Mouse (Mus musculus): ENCODE results near the gene Olfml2b. TPM values are rescaled to one million over a fixed set of nuclear protein-coding genes. Genes with fewer than 3 reads are reported as not detected.
A peak's percentile ranks its signal among the peaks of the same experiment; 100 is the strongest.

Olfml2b gene
- polyA plus RNA-seq (2015; fragmentation: Nextera tagmentation; extraction: Ambion mirVana), result 35.8 and 38.4 TPM in 2 replicates

DNA sequence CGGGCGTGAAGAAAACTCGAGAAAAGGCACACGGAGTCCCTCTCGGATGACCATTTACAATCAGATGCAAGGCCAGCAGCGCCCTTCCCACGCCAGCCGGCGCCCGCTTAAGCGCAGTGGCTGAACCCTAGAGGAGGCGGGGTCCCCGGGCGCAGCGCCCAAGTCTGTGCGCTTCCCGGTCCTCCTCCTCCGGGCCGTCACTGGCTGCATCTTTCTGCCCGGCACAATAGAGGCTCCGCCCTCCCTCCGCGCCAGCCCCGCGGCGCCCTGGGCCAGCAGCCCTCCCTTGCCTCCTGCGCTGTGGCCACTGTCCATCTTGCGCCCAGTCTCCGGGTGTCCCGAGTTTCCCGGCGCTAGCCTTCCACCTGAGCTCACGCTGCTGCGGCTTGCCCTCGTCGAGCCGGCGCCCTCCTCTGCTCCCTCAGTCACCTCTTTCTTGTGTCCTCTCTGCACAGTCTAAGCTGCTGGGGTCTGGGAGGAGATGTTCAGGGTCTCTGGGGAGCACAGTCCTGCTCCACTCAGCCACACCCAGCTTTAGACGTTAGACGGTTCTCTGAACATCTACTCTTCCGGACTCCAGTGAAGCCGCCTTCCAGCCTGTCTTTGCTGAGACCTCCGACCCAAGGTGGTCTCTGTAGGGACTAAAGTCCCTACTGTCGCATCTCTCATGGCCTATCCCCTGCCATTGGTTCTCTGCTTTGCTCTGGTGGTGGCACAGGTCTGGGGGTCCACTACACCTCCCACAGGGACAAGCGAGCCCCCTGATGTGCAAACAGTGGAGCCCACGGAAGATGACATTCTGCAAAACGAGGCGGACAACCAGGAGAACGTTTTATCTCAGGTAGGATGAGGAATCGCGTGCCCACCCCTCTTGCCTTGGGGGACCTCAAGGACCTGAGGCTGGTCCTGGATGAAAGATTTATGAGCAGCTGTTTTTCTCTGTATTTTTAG lies at the start of gene Olfml2b:
Gene Olfml2b (plus strand): TSS at position 278 of the 951 bp plus-strand sequence.
- peak within 1 kb of the TSS; percentile 83 for H3K9ac ChIP-seq
- 11% methylated on average over 51 of the region's 51 CpGs for WGBS
- peak within 1 kb of the TSS; percentile 73 for H3K27ac ChIP-seq (replicated peaks)
- no peaks in the 10 kb centered on the region for H3K9me3 ChIP-seq
- peak; percentile 86 for ATAC-seq (ENCODE audit: extremely low read depth, insufficient number of reproducible peaks, low FRiP score, low TSS enrichment)
- no peaks in the 10 kb centered on the region for H3K27me3 ChIP-seq (replicated peaks)
- H3K4me1 ChIP-seq, result peaks cover 47% of the 10 kb centered on the region
- H3K4me2 ChIP-seq, result peak within 1 kb of the TSS; percentile 71
- H3K4me3 ChIP-seq, result peak within 1 kb of the TSS; percentile 58
- peaks cover 16% of the 10 kb centered on the region for H3K36me3 ChIP-seq

- Histone ChIP-seq H3K9me3 (peaks cover 6% of the 10 kb centered on the region; the same call in 1 of the 2 replicates), H3K4me3 (no peak overlapping the region), H3K27me3 (replicated peaks) (no peaks in the 10 kb centered on the region), H3K9ac (no peak overlapping the region), H3K4me2 (no peak overlapping the region), H3K36me3 (no peaks in the 10 kb centered on the region), H3K27ac (replicated peaks) (no peak overlapping the region), H3K4me1 (no peaks in the 10 kb centered on the region)
- ATAC-seq (ENCODE audit: extremely low read depth, insufficient number of reproducible peaks, low FRiP score, low TSS enrichment), result no peak
- WGBS, result 88% methylated on average over 7 of the region's 7 CpGs
These were observed 49.8 kb upstream of the Olfml2b start for GRCm38 (mm10) chr1:170594575-170594974.

DNA sequence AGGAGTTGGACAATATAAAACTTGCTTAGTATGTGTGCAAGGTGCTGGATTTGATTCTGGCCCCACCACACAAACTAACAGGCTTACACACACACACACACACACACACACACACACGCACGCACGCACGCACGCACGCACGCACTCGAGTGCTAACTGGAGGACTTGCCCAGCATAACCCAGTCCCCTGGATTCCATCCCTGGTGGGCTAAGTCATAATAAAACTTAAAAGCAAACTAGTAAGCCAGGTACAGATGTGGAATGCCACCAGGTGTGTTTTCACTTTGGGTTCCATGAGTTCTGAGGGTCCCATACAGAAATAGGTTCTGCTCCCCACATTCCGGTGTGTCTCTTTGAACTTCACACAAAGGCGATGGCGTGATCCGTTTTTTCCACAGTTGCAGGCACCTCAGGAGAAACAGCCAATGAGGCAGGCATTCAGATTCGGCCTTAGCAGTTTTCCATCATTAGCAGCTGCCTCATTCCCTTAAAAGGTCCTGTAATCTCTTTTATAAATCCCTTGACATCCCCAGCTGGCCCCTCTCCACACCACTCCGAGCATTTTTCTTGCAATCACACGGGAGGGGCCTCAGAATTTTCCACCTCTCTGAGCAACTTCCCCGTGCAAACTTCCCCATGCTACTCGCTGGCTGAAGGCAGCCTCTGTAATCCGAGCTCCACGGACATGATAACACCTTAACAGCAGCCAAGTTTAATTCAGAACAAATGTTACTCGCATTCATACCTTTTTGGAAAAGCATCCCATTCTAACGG lies 38.9 kb upstream of the Olfml2b start:
- Histone ChIP-seq H3K27me3 (replicated peaks) (no peaks in the 10 kb centered on the region), H3K36me3 (no peaks in the 10 kb centered on the region), H3K4me1 (peaks cover 37% of the 10 kb centered on the region), H3K4me2 (peak overlapping the region; percentile 33), H3K9me3 (no peaks in the 10 kb centered on the region), H3K9ac (peak overlapping the region; percentile 28), H3K27ac (replicated peaks) (peak overlapping the region; percentile 78), H3K4me3 (no peak overlapping the region)
- ATAC-seq (ENCODE audit: extremely low read depth, insufficient number of reproducible peaks, low FRiP score, low TSS enrichment), result peak; percentile 20; the same call in 1 of the 2 replicates
- WGBS, result 37% methylated on average over 21 of the region's 21 CpGs

DNA sequence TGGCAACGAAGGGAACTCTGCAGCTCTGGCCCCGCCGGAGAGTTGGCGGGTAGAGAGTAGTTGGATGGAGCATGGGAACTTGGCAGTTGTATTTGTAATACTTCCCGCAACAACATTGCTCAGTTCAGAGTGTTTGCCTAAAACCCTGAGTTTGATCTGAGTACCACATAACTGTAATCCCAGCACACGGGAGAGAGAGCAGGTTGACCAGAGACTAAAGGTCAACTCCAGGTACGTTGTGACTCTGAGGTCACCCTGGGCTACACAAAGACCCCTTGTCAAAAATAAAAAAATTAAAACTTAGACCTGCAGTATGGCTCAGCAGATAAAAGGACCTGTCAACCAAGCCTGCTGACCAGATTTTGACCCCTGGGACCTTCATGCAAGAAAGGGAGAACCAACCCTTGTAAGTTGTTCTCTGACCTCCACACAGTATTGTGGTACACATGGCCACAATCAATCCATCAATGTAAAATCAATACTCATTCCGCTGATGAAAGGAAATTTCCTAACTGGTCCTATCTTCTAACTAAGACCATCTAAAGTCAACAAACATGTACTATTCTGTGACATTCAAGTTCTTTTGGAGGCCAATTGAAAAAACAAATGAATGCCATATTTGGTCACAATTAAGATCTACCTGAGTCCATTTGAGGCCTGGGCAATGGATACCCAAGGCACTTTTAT lies 37.0 kb upstream of the Olfml2b start:
- H3K4me3 ChIP-seq, result no peak overlapping the region
- no peaks in the 10 kb centered on the region for H3K9me3 ChIP-seq
- H3K9ac ChIP-seq, result no peak overlapping the region
- ATAC-seq (ENCODE audit: extremely low read depth, insufficient number of reproducible peaks, low FRiP score, low TSS enrichment), result no peak
- 86% methylated on average over 8 of the region's 8 CpGs for WGBS
- H3K27me3 ChIP-seq (replicated peaks), result no peaks in the 10 kb centered on the region
- H3K4me2 ChIP-seq, result no peak overlapping the region
- H3K36me3 ChIP-seq, result no peaks in the 10 kb centered on the region
- peaks cover 39% of the 10 kb centered on the region for H3K4me1 ChIP-seq
- H3K27ac ChIP-seq (replicated peaks), result no peak overlapping the region

DNA sequence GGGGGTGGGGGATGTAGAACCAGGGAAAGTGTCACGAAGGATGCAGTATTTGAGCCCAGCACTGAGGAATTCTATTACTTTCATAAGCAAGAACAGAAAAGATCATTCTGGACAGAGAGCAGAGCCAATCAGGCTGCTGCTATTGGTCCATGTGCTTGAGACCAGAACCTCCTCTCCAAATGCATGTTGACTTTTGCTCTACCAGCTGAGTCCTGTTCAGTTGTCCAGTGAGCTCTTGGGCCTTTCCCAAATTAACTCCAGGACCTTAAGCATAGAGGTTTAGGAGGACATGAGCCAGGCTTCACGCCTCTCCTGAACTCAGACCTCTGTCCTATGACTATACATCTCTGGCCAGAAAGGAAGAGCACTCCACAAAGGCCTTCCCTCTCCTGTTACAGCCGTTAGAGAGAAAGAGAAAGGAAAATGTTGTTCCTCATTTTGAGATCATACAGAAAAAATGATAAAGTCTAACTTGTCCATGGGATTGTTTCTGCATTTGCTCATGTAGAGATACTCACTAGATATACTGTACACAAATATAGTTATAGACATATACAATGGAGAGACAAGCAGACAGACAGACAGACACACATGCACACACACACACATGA lies 35.8 kb upstream of the Olfml2b start:
- Histone ChIP-seq H3K36me3 (no peaks in the 10 kb centered on the region), H3K27ac (replicated peaks) (no peak overlapping the region), H3K9me3 (no peaks in the 10 kb centered on the region), H3K27me3 (replicated peaks) (no peaks in the 10 kb centered on the region), H3K4me1 (peaks cover 37% of the 10 kb centered on the region), H3K4me2 (no peak overlapping the region), H3K4me3 (no peak overlapping the region), H3K9ac (no peak overlapping the region)
- ATAC-seq (ENCODE audit: extremely low read depth, insufficient number of reproducible peaks, low FRiP score, low TSS enrichment), result no peak
- 84% methylated on average over 3 of the region's 3 CpGs for WGBS

DNA sequence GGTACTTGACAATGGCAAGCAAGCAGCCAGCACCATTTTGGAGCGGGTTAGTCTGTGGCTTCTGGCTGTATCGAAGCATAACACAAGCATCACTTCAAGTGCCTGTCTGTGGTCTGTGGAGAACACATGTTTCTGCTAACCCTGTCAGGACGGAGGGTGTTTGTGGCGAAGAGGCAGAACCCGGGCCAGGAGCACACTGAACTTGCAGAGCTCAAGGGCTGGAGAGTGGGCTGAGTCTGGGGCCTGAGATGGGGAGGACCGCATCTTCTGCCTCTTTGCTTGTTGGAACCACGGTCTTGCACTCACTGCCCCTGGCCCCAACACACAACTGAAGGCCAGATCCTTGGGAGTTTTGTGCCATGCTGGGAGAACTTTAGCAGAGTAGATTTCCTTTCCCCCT lies 34.5 kb upstream of the Olfml2b start:
- no peaks in the 10 kb centered on the region for H3K27me3 ChIP-seq (replicated peaks)
- peaks cover 26% of the 10 kb centered on the region for H3K4me1 ChIP-seq
- 49% methylated on average over 7 of the region's 7 CpGs for WGBS
- H3K9me3 ChIP-seq, result no peaks in the 10 kb centered on the region
- H3K9ac ChIP-seq, result no peak overlapping the region
- H3K36me3 ChIP-seq, result no peaks in the 10 kb centered on the region
- H3K4me2 ChIP-seq, result no peak overlapping the region
- ATAC-seq (ENCODE audit: extremely low read depth, insufficient number of reproducible peaks, low FRiP score, low TSS enrichment), result no peak
- peak overlapping the region; percentile 29; the same call in 1 of the 2 replicates for H3K27ac ChIP-seq (replicated peaks)
- H3K4me3 ChIP-seq, result no peak overlapping the region

DNA sequence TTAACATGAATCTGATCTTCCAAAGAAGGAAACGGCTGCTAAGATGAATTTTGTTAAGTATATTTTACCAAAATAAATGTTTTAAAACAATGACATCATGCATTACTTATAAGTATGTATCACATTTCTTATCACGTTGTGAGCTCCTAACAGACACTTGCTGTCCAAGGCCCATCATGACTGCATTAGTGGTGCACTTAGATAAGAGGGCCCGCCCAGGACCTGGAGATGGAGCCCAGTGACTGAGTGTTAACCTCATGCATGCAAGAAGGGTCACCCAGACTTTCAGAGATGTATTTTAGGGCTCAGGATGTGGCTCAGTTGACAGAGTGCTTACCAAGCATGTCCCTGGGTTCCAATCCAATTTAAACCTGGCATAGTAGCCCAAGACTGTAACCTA lies 34.0 kb upstream of the Olfml2b start:
- WGBS, result 56% methylated on average over 3 of the region's 3 CpGs
- no peak for ATAC-seq (ENCODE audit: extremely low read depth, insufficient number of reproducible peaks, low FRiP score, low TSS enrichment)

DNA sequence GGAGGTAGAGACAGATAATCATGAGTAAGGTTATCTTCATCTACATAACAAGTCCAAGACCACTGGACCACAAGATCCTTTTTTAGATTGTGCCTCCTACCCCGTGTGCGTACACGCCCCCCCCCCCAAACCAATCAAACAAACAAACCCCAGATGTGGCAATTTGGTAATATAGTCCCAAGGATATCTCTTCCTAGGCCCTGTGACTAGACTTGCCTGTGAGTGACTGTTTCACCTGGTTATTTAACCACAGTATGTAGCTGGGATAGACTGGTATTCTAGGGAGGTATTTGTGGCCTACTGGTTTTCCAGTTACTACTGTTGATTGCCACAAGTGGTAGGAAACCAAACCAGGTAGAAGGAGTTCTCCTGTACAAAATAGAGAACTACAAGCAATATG lies 33.6 kb upstream of the Olfml2b start:
- no peak overlapping the region for H3K4me2 ChIP-seq
- ATAC-seq (ENCODE audit: extremely low read depth, insufficient number of reproducible peaks, low FRiP score, low TSS enrichment), result no peak
- WGBS, result 74% methylated on average over 3 of the region's 3 CpGs
- H3K27ac ChIP-seq (replicated peaks), result no peak overlapping the region
- H3K4me1 ChIP-seq, result peaks cover 17% of the 10 kb centered on the region
- H3K9ac ChIP-seq, result no peak overlapping the region
- H3K27me3 ChIP-seq (replicated peaks), result no peaks in the 10 kb centered on the region
- H3K36me3 ChIP-seq, result no peaks in the 10 kb centered on the region
- no peak overlapping the region for H3K4me3 ChIP-seq
- no peaks in the 10 kb centered on the region for H3K9me3 ChIP-seq

More for the DNA sequence above, 34.0 kb upstream of the Olfml2b start:
- H3K27ac ChIP-seq (replicated peaks), result peak overlapping the region; percentile 29; the same call in 1 of the 2 replicates
- H3K36me3 ChIP-seq, result no peaks in the 10 kb centered on the region
- no peaks in the 10 kb centered on the region for H3K9me3 ChIP-seq
- peaks cover 22% of the 10 kb centered on the region for H3K4me1 ChIP-seq
- H3K9ac ChIP-seq, result no peak overlapping the region
- no peak overlapping the region for H3K4me3 ChIP-seq
- H3K27me3 ChIP-seq (replicated peaks), result no peaks in the 10 kb centered on the region
- H3K4me2 ChIP-seq, result no peak overlapping the region

DNA sequence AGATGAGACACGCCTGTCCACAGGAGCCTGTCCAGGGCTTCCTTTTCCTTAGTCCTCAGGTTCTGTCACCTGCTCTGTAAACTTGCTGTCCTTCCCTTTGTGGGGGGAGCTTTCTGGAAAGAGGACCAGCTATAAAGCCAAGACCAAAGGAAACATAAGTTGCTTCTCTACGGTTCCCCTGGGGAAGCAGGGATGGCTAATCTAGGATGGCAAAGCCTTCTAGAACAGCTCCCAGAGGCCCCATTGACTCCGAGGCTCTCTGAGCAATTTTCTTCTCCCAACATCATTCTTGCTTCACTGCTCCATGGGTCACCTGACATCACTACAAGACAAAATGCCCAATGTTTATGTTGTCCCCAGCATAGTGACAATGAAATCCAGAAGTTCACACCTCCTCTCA lies 32.7 kb upstream of the Olfml2b start:
- Histone ChIP-seq H3K4me1 (peaks cover 12% of the 10 kb centered on the region), H3K4me3 (no peak overlapping the region), H3K9ac (no peak overlapping the region), H3K27me3 (replicated peaks) (no peaks in the 10 kb centered on the region), H3K4me2 (no peak overlapping the region), H3K27ac (replicated peaks) (no peak overlapping the region), H3K36me3 (no peaks in the 10 kb centered on the region), H3K9me3 (no peaks in the 10 kb centered on the region)
- WGBS, result 96% methylated on average over 3 of the region's 3 CpGs
- no peak for ATAC-seq (ENCODE audit: extremely low read depth, insufficient number of reproducible peaks, low FRiP score, low TSS enrichment)

DNA sequence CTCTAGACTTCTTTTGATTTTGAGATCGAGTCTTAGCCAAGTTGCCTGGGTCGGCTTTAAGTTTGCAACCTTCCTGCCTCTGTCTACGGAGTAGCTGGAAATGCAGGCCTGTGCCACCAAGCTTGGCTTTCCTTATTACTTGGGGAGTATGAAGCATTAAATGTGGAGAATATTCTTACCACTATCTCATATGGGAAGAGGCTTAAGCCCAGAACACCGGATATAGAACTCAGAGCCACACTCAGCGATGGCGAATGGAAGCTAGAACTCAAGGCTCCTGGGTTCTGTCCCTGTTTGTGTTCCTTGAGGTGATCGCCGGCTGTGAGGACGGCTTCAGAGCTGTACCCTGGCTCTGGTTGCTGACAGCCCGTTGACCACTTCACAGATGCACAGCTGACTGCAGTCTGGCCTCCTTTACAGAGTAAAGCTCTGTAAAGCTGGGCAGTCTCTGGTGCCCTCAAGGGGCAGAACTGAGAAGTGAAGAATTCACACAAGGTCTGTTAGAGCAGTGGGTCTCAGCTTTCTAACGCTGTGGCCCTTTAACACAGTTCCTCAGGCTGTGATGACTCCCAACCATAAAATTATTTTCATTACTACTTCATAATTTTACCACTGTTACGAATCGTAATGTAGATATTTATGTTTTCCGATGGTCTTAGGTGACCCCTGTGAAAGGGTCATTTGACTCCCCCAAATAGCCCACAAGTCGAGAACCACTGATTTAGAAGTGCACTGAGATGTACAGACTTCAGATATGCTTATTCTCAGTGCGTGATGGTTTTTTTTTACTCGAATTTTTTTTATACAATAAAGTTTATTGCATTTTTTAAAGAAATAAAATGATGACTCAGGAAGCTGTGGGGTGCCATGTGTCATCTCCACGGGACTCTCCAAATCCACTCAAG lies 31.1 kb upstream of the Olfml2b start:
- no peaks in the 10 kb centered on the region for H3K9me3 ChIP-seq
- H3K36me3 ChIP-seq, result no peaks in the 10 kb centered on the region
- H3K4me2 ChIP-seq, result no peak overlapping the region
- H3K4me3 ChIP-seq, result no peak overlapping the region
- 54% methylated on average over 18 of the region's 18 CpGs for WGBS
- H3K27ac ChIP-seq (replicated peaks), result no peak overlapping the region
- H3K9ac ChIP-seq, result no peak overlapping the region
- ATAC-seq (ENCODE audit: extremely low read depth, insufficient number of reproducible peaks, low FRiP score, low TSS enrichment), result peak; percentile 43; the same call in 1 of the 2 replicates
- peaks cover 12% of the 10 kb centered on the region for H3K4me1 ChIP-seq
- no peaks in the 10 kb centered on the region for H3K27me3 ChIP-seq (replicated peaks)
